Mouse (Mus musculus): ENCODE measurements around the gene Gm13119. TPM values are rescaled to one million over a fixed set of nuclear protein-coding genes. Genes with fewer than 3 reads are reported as not detected.
"Not testable (repeated sequence)": the region's sequence is repeated elsewhere in the genome, so short reads cannot be mapped to it uniquely, and the experiment has no call there.

Gm13119 gene
- not detected for total RNA-seq (2021)
- long read RNA-seq, experiment 1 = 0 reads
- long read RNA-seq, experiment 2 = 0 reads

GRCm38 (mm10) chr4:144357642-144358041 is at the start of gene Gm13119:
Gm13119 (plus strand) TSS chr4:144357942.
- DNase-seq (ENCODE audit: low spot score in 2 of 2) = not testable (repeated sequence)

GRCm38 (mm10) chr4:144312666-144313460 is 44.9 kb upstream of the Gm13119 start:
- DNase-seq (ENCODE audit: low spot score in 2 of 2) = not testable (repeated sequence)

GRCm38 (mm10) chr4:144329949-144330348 is 27.8 kb upstream of the Gm13119 start, which contains the start of gene Gm13128:
Gm13128 (plus strand) TSS chr4:144330249.
- DNase-seq (ENCODE audit: low spot score in 2 of 2) = not testable (repeated sequence)

- DNase-seq (ENCODE audit: low spot score in 2 of 2) = not testable (repeated sequence)
Observed at GRCm38 (mm10) chr4:144335856-144336255, 21.9 kb upstream of the Gm13119 start.

DNA sequence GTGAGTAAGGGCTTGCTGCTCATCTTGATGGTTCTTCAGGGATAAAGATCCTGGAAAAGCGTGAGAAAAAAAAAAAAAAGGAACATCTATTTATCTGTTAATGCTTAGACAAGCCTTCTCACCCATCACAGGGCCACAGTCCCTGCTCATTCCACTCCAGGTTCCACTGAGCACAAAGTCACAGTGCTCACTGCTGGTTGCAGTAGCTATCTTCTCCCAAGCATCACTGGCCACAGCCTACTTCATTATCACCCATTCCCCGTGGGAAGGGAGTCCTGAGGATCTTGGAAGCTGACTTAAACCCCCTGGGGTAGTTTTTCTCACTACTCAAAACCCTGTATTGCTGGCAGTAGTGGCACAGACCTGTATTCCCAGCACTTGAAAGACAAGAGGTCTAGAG is 20.2 kb downstream of the Gm13119 start, which contains the start of gene Pramef20:
Gene Pramef20 (minus strand): TSS at position 23 of the 400 bp plus-strand sequence.
- DNase-seq (ENCODE audit: low spot score in 2 of 2) = no peak

- DNase-seq (ENCODE audit: low spot score in 2 of 2) = no peak
Observed at GRCm38 (mm10) chr4:144396316-144396715, 38.6 kb downstream of the Gm13119 start.

- DNase-seq (ENCODE audit: low spot score in 2 of 2) = no peak
Observed at GRCm38 (mm10) chr4:144402712-144403111, 45.0 kb downstream of the Gm13119 start.

GRCm38 (mm10) chr4:144404456-144405086 is 46.8 kb downstream of the Gm13119 start:
- no peak for DNase-seq (ENCODE audit: low spot score in 2 of 2)

DNA sequence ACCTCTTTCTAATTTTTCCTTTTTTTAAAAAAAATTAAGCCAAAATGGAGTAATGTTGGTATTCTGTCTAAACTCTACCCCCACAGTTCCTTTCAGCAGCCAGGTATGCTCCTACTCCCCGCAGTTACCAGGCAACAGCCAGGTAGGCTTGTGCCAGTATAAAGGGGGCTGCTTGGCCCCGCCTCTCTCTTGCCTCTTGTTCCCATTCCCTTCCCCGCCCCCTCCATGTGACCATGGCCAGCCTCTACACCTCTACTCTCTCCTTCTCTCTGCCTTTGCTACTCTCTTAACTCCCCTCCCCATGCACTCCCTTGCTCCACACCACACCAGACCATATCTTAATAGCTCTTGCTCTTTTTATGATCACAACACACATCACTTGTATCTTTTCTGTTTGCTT is 48.5 kb downstream of the Gm13119 start:
- no peak for DNase-seq (ENCODE audit: low spot score in 2 of 2)

DNA sequence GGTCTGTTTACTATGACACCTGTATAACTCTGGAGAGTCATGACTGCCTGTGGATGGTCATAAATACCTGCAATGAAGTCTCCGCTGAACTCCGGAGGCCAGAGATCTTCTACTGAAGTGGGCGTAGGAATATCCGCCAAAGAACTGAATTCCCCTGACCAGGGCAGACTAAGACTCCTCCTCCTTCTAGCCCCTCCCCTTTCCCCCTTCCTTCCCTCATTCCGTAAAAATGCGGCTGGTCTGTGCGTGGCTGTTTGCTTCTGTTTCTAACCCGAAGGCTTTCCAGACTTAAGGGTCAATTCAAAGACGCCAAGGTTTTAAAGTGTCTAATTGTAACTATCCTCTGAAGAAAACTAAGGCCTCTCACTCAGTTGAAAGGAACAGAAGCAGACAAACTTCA is 50.5 kb downstream of the Gm13119 start, which contains the start of gene Pramef12:
Gene Pramef12 (minus strand): TSS at position 175 of the 400 bp plus-strand sequence.
- DNase-seq (ENCODE audit: low spot score in 2 of 2) = no peak

Other genes starting within 250 kb of the Gm13119 start
- gene Oog3, start 195.3 kb upstream of the Gm13119 start, total RNA-seq (2021) = not detected
- gene Oog2, start 167.2 kb upstream of the Gm13119 start, total RNA-seq (2021) = not detected
- gene C87977, start 144.6 kb upstream of the Gm13119 start, total RNA-seq (2021) = not detected
- gene Pramel5, start 77.5 kb upstream of the Gm13119 start, total RNA-seq (2021) = not detected
- not detected for gene Gm13128, start 27.7 kb upstream of the Gm13119 start, total RNA-seq (2021)
- not detected for gene Pramef20, start 20.0 kb downstream of the Gm13119 start, total RNA-seq (2021)
- gene Pramef12, start 50.5 kb downstream of the Gm13119 start, total RNA-seq (2021) = under 1 TPM in 1 of 2 experiments, not detected in 1; 0.34 TPM
- gene 1700012P22Rik, start 80.8 kb downstream of the Gm13119 start, total RNA-seq (2021) = not detected
- gene Gm9944, start 95.4 kb downstream of the Gm13119 start, total RNA-seq (2021) = not detected
- gene Aadacl3, start 105.8 kb downstream of the Gm13119 start, total RNA-seq (2021) = not detected
- not detected for gene 9430007A20Rik, start 161.9 kb downstream of the Gm13119 start, total RNA-seq (2021)
- not detected for gene Gm13124, start 207.2 kb downstream of the Gm13119 start, total RNA-seq (2021)

Measured in adrenal gland, postnatal 4 days (tissue).